Mouse (Mus musculus): ENCODE measurements around the gene Zfp42.

Gene Zfp42

DNA sequence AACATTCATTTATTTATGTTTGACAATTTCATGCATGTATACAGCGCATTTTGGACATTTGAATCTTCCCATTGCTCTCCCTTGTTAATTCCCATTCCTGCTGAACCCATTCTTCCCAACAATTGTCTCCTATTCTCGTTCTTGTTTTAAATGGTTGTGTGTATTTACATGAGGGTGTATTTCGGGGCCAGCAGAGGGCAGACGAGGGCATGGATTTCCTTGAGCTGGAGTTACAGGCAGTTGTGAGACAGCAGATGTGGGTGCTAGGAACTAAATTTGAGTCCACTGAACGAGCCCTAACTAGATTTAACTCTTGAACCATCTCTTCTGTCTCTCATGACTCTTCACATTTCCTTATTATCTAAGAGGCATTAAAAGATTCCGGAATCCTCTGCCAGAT lies 55.1 kb downstream of the Zfp42 start:
- no peak for DNase-seq (ENCODE audit: low spot score)

- no peak for DNase-seq (ENCODE audit: low spot score)
Measured at GRCm38 (mm10) chr8:43248707-43249106, 58.1 kb downstream of the Zfp42 start.

All from urinary bladder, postnatal 25 days (tissue).